Mouse (Mus musculus) layer of hippocampus, adult 2 months (tissue): Measurements from ENCODE around the gene Asf1a. TPM values are rescaled to one million over a fixed set of nuclear protein-coding genes. Genes with fewer than 3 reads are reported as not detected.
A peak's percentile ranks its signal among the peaks of the same experiment; 100 is the strongest.
"Not testable (repeated sequence)": the region's sequence is repeated elsewhere in the genome, so short reads cannot be mapped to it uniquely, and the experiment has no call there.

Experiments
- DNase-seq, 2 experiments: peaks; one replicate each; pipeline ENCODE4 v3.0.0; 2022; ENCODE audit warnings: low spot score in 2 of 2
- H3K27ac ChIP-seq: fragments of 200-600 bp; 2 replicates; pipeline ENCODE4 v1.8.1; 2022
- H3K4me3 ChIP-seq: fragments of 200-600 bp; 2 replicates; pipeline ENCODE4 v1.8.1; 2022; ENCODE audit warnings: mild to moderate bottlenecking
- CTCF ChIP-seq: fragments of 200-600 bp; conservative IDR thresholded peaks from 2 replicates; pipeline ENCODE4 v1.8.1; 2022; ENCODE audit warnings: antibody characterized with exemption, mild to moderate bottlenecking, moderate library complexity
- total RNA-seq, 2 experiments: library from RNA; stranded (reverse); gene quantifications; 2 replicates each; pipeline ENCODE4 v1.2.3; 2021

The Asf1a gene
- total RNA-seq, 2 experiments from 2014 or later, result 24.4 to 27.1 TPM

DNA sequence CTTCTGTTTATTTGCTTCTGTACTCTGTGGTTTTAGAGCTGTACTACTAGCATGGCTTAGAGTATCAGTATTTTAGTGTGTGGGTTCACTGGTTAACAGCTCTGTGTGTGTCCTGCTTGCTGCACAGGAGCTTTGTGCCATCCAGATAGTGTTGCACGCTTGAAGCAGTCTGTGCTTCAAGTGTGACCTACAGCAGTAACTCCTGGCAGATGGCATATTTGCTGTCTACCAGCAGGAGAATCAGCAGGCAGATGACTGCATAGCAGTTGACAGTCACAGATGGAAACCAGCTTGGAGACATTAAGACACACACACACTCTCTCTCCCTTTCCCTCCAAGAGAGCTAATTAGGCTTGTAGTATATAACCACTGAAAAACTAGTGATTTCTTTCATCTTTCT, 15.6 kb downstream of the Asf1a start:
- peak; percentile 64 to 78 for DNase-seq
- Histone ChIP-seq H3K27ac (peak overlapping the region; percentile 39), H3K4me3 (no peak overlapping the region)
- peak; percentile 24 for TF ChIP-seq CTCF

DNA sequence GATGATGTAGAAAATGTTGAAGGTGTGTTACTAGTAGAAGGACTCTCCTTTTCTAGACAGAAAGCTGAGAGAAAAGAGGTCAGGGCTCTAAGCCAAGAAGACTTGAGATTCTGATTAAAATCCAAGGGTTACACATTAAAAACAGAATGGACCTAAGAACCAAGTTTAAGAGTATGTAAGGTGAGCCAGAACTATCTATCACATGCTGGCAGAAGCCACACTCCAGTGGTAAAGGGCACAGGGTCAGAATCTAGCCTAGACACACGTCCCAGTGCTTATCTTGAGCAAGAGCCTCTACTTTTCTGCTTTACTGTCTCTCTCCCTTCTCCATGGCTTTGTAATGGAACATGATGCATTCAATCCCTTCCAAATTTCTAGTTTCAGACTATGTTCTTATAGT, 17.4 kb downstream of the Asf1a start:
- H3K27ac ChIP-seq, result no peak overlapping the region
- no peak for DNase-seq
- H3K4me3 ChIP-seq, result no peak overlapping the region
- TF ChIP-seq CTCF, result no peak

GRCm38 (mm10) chr10:53615850-53616616, 19.5 kb downstream of the Asf1a start:
- DNase-seq, result no peak
- Histone ChIP-seq H3K27ac (no peak overlapping the region), H3K4me3 (no peak overlapping the region)
- TF ChIP-seq CTCF, result no peak

GRCm38 (mm10) chr10:53629247-53629917, 32.8 kb downstream of the Asf1a start:
- TF ChIP-seq CTCF, result peak; percentile 65
- H3K27ac ChIP-seq, result peak overlapping the region; percentile 94
- DNase-seq, result peak; percentile 84 to 85
- H3K4me3 ChIP-seq, result peak overlapping the region; percentile 93

DNA sequence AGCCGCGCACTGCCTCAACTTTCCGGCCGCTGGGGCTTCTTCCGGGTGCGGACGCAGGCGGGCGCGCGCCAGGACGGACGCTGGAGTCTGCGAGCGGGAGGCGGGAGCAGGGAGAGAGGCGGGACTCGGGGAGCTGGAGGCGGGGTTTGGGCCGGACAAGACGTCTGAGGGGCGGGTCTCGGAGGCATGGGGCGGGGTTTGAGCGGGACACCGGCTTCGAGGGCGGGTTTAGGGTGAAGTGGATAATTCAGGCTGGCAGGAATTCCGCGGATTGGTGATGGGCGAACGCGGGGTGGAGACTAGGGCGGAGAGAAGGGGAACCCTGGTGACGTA, 33.3 kb downstream of the Asf1a start:
- TF ChIP-seq CTCF, result no peak
- Histone ChIP-seq H3K27ac (peak overlapping the region; percentile 94), H3K4me3 (peak overlapping the region; percentile 93)
- peak; percentile 98 for DNase-seq

DNA sequence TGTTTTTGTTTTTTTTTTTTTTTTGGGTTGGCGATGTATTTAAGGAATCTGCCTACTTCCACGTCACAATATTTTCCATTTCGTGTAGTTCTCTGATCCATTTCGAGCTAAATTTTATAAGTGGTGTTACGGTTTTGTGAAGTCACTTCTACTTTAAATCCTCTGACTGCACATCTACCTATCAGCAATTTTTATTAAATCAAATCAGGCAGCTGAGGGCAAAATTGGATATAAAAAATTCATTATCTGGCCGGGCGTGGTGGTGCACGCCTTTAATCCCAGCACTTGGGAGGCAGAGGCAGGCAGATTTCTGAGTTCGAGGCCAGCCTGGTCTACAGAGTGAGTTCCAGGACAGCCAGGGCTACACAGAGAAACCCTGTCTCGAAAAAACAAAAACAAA, 33.8 kb downstream of the Asf1a start, which contains the start of gene Mcm9:
Gene Mcm9, minus strand, starts transcription at position 101 of the 400 bp plus-strand sequence.
- Histone ChIP-seq H3K27ac (peak within 1 kb of the TSS; percentile 94), H3K4me3 (peak within 1 kb of the TSS; percentile 93)
- DNase-seq, result not testable (repeated sequence)

GRCm38 (mm10) chr10:53634160-53634559, 37.6 kb downstream of the Asf1a start:
- H3K27ac ChIP-seq, result no peak overlapping the region
- H3K4me3 ChIP-seq, result no peak overlapping the region
- no peak for TF ChIP-seq CTCF
- DNase-seq, result no peak

GRCm38 (mm10) chr10:53635246-53635971, 38.9 kb downstream of the Asf1a start:
- DNase-seq, result no peak
- Histone ChIP-seq H3K27ac (no peak overlapping the region), H3K4me3 (no peak overlapping the region)
- TF ChIP-seq CTCF, result no peak

DNA sequence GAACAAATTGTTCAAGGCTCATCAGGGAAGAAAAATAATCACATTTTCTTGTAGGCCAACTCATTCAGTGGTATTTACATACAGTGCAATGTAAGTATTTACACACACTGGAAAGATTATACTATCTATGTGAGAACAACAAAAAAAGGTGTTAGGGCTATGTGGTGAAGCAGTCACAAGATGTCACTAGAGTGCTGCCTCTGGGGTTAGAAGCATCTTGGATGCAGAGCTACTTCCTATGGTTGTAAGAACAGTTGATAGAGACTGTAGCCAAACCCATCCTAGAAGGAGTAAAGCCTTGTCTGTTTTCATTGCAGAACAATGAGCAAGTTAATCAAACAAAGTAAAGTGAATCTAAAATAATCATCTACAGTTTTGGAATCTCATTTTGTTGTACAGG, 45.0 kb downstream of the Asf1a start:
- Histone ChIP-seq H3K4me3 (no peak overlapping the region), H3K27ac (no peak overlapping the region)
- TF ChIP-seq CTCF, result peak; percentile 95
- peak; percentile 21 to 56 for DNase-seq

DNA sequence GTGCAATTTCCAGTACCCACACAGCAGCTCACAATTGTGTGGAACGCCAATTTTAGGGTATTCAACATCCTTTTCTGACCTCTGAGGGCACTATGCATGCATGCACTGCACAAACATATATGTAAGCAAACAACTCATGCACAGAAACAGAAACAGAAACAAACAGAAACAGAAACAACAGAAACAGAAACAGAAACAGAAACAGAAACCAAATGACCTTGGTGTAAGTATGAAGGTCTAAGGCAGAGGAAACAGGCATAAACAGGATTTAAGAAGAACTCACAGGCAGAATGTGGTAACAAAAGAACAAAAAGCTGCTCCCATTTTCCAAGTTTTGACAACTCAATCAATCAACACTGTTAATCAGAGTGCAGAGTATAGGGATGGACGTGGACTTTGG, 54.1 kb downstream of the Asf1a start:
- DNase-seq, result no peak
- Histone ChIP-seq H3K4me3 (no peak overlapping the region), H3K27ac (no peak overlapping the region)
- TF ChIP-seq CTCF, result no peak

GRCm38 (mm10) chr10:53654239-53654638, 57.7 kb downstream of the Asf1a start:
- DNase-seq, H3K27ac ChIP-seq, H3K4me3 ChIP-seq: not testable (repeated sequence)
- peak; percentile 56 for TF ChIP-seq CTCF

Other genes starting within 250 kb of the Asf1a start
- 10 to 100 TPM; 22.8 to 25.1 TPM for gene Cep85l, start 216.8 kb upstream of the Asf1a start, total RNA-seq
- 1 to 10 TPM; 5.2 to 5.3 TPM for gene Mcm9, start 33.7 kb downstream of the Asf1a start, total RNA-seq
- 10 to 100 TPM; 26.6 to 32.8 TPM for gene Fam184a, start 154.4 kb downstream of the Asf1a start, total RNA-seq